Mouse (Mus musculus) olfactory bulb, adult 2 months (tissue): Measurements from ENCODE around the gene Hist1h4f.

Experiments used
- CTCF ChIP-seq: fragments of 200-500 bp; IDR thresholded peaks from 2 replicates; pipeline ENCODE4 v1.5.1; 2012; ENCODE audit warnings: low read depth, mild to moderate bottlenecking, low read length, moderate library complexity; ENCODE audit not compliant: insufficient read depth
- POLR2A ChIP-seq: fragments of 200-500 bp; IDR thresholded peaks from 2 replicates; pipeline ENCODE4 v1.6.1; 2012; ENCODE audit warnings: mild to moderate bottlenecking, low read depth, low read length, moderate library complexity; ENCODE audit not compliant: insufficient read depth

GRCm38 (mm10) chr13:23532262-23533075 is 19.0 kb downstream of the Hist1h4f start:
- TF ChIP-seq POLR2A (no peak), CTCF (no peak)
